Mouse (Mus musculus) B cell, adult 2 months (primary cell): Measurements from ENCODE around the gene Ptrh1.

Source experiments
- DNase-seq, 2 experiments: peaks; one replicate each; pipeline ENCODE4 v3.0.0; 2022

The Ptrh1 gene

DNA sequence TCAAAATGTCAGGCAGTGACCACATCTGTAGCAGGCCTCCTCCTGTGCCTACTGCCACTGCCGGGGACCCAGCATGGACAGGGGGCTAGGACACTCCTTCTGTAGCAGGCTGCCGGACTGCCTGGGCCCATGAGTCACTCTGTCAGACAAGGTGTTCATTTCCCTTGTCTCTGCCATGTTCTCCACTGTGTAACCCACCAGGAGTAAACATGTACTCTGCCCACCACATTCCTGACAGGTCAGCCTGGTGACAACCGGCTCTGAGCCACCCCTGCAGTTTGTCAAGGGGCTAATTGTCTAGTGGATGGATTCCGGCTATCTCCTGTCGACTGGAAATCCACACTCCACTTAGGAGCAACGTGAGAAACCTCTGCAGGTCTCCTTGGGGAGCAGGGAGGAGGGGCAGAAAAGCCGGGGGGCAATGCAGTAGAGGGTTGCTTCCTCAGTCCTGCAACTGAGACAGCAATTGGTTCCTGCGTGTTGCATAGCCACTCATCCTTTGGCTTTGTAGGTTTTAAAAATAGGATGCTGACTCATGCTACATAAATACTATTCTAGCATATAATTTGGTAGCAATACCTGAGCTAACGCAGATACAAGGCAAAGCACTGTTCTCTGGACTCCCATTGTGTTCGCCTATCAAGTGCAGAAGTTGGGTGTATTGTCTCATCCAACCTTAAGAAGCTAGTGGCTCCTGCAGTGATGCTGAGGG is 22.8 kb downstream of the Ptrh1 start:
- no peak for DNase-seq

- DNase-seq: no peak
Measured at GRCm38 (mm10) chr2:32808816-32809566, 33.4 kb downstream of the Ptrh1 start.

DNA sequence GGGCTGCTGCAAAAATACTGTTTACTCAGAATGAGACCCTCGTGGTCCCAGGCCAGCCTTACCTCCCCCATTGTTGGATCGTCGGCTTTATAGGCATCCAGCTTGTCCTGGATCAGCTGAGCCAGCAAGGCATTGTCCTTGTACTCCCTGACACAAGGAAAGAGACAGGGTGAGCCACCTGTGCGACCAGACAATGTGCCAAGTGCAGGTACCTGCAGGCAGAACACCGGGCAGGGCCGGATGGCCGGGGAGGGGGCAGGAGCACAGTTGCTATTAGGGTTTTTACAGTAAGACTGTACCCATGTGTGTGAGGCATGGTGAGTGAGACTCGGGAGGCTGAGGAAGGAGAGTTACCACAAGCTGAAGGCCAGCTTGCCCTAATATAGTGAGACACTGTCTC is 36.4 kb downstream of the Ptrh1 start:
- no peak for DNase-seq

- DNase-seq: no peak
Measured at GRCm38 (mm10) chr2:32816497-32816896, 40.9 kb downstream of the Ptrh1 start.

GRCm38 (mm10) chr2:32816946-32817581 is 41.5 kb downstream of the Ptrh1 start:
- DNase-seq: no peak

DNA sequence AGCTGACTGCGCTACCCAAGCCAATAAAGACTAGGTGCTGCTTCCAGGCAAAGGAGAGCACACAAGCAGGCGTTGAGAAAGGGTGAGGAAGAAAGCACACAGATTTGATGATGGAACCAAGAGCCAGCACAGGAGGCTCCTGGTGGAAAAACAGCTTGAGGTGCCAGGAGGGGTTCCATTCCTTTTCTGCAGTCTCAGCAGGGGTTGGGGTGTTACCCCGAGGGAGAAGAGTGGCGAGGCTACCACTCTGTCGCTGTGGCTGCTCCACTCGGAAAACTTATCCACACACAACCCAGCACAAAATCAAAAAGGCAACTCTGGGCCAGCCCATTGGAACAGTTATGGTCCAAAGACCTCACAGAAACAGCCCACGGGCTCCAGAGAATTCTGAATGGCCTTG is 42.0 kb downstream of the Ptrh1 start:
- no peak for DNase-seq

DNA sequence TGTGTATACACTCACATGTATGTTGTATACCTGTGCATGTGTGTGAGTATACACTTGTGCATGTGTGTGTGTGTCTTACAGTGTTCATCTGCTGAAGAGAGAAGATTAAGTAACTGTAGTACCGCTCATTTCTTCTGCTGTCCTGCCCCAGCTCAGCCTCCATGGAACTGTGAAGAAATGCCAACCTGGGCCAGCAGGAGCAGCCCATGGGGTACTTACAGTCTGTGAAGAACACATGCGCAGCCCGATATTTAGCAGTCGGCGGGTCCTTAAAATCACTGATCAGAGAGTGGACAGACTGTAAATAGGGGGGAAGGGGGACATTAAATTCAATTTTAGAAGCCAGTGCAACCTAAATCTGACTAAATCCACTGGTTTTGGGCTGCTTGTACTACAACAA is 42.6 kb downstream of the Ptrh1 start:
- DNase-seq: no peak

DNA sequence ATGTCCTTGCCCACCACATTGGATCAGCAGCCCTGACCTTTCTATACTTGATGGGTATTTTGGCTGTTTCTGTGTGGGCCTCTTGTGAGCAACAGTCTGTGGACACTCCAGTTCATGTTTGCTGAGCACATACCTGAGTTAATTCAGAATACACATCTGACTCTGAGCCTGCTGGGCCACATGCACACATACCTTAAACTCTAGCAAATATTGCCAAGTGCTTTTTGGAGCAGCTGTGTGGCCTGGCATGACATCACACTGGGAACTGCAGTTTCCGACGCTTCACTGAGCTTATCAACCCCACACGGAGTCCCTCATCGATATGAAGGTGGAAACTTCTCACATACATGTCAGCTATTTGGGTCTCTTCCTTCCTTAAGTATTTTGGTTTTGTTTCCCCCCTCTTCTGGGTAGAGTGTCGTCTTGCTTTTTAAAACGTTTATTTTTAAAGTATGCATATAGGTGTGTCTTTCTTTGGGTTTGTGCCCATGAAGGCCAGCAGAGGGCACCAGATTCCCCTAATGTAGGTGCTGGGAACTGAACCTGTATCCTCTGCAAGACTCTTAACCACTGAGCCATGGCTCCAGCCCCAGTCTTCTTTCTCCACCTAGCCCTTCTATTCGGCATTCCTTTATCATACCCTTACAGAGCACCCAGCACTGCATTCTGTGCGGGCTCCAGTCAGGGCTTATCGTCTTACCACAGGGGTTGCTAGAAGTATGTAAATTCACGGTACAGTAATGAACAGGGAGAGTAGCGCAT is 45.6 kb downstream of the Ptrh1 start:
- peak; percentile 65 to 70 for DNase-seq

DNA sequence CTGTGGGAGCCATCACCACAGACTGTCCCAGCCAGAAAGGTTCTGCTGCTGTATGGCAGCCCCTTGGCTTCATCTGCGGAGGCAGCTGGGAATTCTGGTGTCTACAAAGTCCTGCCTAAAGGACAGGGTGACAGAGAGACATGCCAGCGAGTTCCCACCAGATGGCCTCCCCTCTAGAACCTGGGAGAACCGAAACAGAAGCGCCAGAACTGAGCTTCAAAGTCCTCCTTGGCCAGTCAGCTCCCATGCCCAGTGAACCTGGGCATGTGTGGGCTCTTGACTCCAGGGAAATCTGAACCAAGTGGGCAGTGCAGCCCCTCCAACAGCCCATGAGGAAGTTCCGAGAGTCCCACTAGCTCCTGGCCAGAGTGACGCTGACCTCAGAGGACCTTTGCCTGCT is 47.1 kb downstream of the Ptrh1 start:
- no peak for DNase-seq

- peak; percentile 30 to 32 for DNase-seq
Measured at GRCm38 (mm10) chr2:32823153-32823552, 47.6 kb downstream of the Ptrh1 start.

DNA sequence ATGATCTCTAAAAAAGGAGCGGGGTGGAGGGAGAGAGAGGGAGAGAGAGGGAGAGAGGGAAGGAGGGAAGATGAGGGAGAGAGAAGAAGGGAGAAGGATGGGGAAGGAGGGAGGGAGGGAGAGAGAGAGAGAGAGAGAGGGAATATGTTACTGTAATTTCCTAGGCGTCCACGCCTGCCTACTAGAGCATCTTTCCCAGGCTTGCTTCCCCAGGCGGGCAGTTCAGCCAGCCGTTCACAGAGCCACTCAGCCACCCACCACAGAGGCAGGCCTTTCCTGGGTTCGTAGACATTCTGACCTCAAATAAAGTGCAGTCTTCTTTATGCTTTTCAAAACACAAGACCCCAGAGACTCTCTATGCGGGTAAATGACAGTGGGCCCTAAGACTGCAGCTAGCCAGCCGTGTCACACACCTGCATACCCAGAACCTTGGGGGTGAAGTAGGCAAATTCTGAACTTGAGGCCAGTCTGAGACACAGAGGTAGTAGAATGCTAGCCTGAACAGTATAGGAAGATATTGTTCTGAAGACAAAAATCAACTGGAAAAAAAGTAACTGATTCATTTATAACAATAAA is 48.1 kb downstream of the Ptrh1 start:
- DNase-seq: peak; percentile 26 to 31

- DNase-seq: peak; percentile 11 to 15
Measured at GRCm38 (mm10) chr2:32824181-32824580, 48.6 kb downstream of the Ptrh1 start.

- DNase-seq: no peak
Measured at GRCm38 (mm10) chr2:32824778-32825177, 49.2 kb downstream of the Ptrh1 start.

DNA sequence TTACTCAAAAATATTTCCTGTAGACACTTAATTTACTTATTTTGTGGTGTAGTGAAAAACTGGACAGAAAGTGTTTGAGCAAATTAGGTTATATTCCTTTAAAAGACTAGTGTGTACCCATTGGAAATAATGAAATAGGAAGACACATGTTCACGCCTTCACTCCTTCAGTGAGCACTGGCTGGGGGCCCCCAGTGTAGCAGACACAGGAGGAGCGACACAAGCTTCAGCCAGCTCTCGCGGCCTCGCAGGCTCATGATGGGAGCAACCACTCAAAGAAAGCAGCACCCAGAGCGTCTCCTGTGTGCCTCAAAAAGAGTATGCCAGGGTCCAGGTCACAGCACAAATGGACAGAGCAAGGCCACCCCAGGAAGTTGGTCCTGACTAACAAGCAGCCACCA is 50.2 kb downstream of the Ptrh1 start:
- no peak for DNase-seq
